Mouse (Mus musculus) embryonic fibroblast, embryonic 13.5 days (primary cell): ENCODE data around the gene Lemd2. TPM values are rescaled to one million over a fixed set of nuclear protein-coding genes. Genes with fewer than 3 reads are reported as not detected.

Source experiments
- H3K27ac ChIP-seq: 2 replicates; pipeline ENCODE4 v1.5.1; 2012; ENCODE audit warnings: low read length, control low read depth, inconsistent platforms; ENCODE audit not compliant: insufficient read depth
- H3K4me1 ChIP-seq: 2 replicates; pipeline ENCODE4 v1.6.1; 2011; ENCODE audit warnings: low read length; ENCODE audit not compliant: control insufficient read depth, insufficient read depth
- H3K4me3 ChIP-seq: 2 replicates; pipeline ENCODE4 v1.5.1; 2011; ENCODE audit warnings: mild to moderate bottlenecking, control low read depth, low read length; ENCODE audit not compliant: insufficient read depth
- CTCF ChIP-seq: IDR thresholded peaks from 2 replicates; pipeline ENCODE4 v1.5.1; 2011; ENCODE audit warnings: mild to moderate bottlenecking, control low read depth, low read length, moderate library complexity, borderline replicate concordance; ENCODE audit not compliant: insufficient read depth
- POLR2A ChIP-seq: IDR thresholded peaks from 2 replicates; pipeline ENCODE4 v1.6.1; 2011; ENCODE audit warnings: low read depth, mild to moderate bottlenecking, control low read depth, low read length, moderate library complexity
- polyA plus RNA-seq: library from polyadenylated mRNA; stranded (reverse); fragments of >200 nt; gene quantifications from 2 replicates; pipeline ENCODE4 v1.2.4, GENCODE M21; 2011; ENCODE audit warnings: low read depth; ENCODE audit not compliant: missing spikeins, insufficient read length

Lemd2 gene
- polyA plus RNA-seq = 48.7 and 54.5 TPM in 2 replicates

GRCm38 (mm10) chr17:27204075-27204909 is at the start of gene Lemd2:
TSS of gene Lemd2 (minus strand) at chr17:27204469.
- TF ChIP-seq POLR2A (peak; percentile 87), CTCF (no peak)
- Histone ChIP-seq H3K4me3 (peak within 1 kb of the TSS; percentile 94), H3K27ac (peak within 1 kb of the TSS; percentile 73), H3K4me1 (peaks cover 13% of the 10 kb centered on the region)

DNA sequence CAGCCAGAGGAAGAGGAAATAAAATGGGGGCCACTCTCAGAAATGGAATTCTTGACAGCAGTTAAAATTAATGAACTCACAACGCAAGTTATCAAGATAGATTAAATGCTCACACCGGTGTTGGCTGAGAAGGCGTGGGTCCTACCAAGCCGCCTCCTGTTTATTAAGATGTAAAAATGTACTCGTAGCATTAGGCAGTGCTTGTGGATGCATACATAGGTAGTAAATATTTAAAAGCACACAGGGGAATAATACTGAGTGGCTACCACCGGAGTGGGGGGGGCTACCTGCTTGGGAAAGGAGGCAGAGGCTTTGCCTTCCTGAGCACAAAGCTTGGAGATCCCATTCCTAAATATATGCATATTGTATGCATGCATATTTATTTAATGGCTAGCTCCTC is 46.9 kb upstream of the Lemd2 start:
- Histone ChIP-seq H3K4me1 (no peaks in the 10 kb centered on the region), H3K4me3 (no peak overlapping the region), H3K27ac (no peak overlapping the region)
- TF ChIP-seq POLR2A = no peak
- no peak for TF ChIP-seq CTCF

GRCm38 (mm10) chr17:27250461-27250860 is 46.2 kb upstream of the Lemd2 start:
- no peak for TF ChIP-seq POLR2A
- no peak for TF ChIP-seq CTCF
- Histone ChIP-seq H3K4me3 (no peak overlapping the region), H3K4me1 (no peaks in the 10 kb centered on the region), H3K27ac (no peak overlapping the region)

GRCm38 (mm10) chr17:27249073-27249472 is 44.8 kb upstream of the Lemd2 start:
- Histone ChIP-seq H3K4me1 (no peaks in the 10 kb centered on the region), H3K4me3 (no peak overlapping the region), H3K27ac (no peak overlapping the region)
- TF ChIP-seq POLR2A (no peak), CTCF (no peak)

DNA sequence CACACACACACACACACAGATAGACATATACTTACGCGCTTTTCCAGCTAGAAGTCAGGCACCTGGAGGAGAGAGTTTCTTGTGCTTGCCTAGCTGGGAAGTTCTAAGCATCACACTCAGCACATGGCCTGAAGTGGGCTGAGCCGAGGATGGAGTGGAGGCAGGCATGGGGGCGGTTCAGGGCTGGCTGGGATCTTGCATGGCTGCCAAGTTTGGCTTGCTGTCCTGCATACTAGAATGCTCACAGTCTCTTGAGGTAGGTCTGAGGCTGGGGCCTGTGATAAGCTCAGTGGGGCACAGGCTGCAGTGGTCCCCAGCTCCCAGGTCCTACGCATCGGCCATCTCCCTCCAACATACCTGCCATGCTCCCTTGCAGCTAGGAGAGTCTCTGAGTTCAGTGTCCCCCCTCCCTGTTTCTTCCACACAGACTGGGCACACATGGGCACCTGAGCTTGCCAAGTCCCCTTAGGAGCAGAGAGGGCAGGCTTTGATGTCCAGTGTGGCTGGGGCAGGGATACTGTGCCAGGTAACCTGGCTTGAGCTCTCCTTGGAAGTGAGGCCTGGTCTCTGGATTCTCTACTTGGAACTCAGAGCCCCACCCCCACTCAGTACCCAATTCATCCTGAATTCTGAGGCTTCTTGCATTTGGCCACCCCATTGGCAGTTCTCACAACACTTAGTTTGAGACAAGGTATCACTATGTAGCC is 43.6 kb upstream of the Lemd2 start:
- no peak overlapping the region for H3K4me3 ChIP-seq
- H3K4me1 ChIP-seq = no peaks in the 10 kb centered on the region
- H3K27ac ChIP-seq = no peak overlapping the region
- no peak for TF ChIP-seq POLR2A
- no peak for TF ChIP-seq CTCF

- no peak overlapping the region for H3K27ac ChIP-seq
- H3K4me3 ChIP-seq = no peak overlapping the region
- no peaks in the 10 kb centered on the region for H3K4me1 ChIP-seq
- TF ChIP-seq POLR2A = no peak
- no peak for TF ChIP-seq CTCF
These were observed 41.6 kb upstream of the Lemd2 start for GRCm38 (mm10) chr17:27245851-27246381.

- H3K4me3 ChIP-seq = no peak overlapping the region
- H3K4me1 ChIP-seq = no peaks in the 10 kb centered on the region
- no peak for TF ChIP-seq CTCF
- TF ChIP-seq POLR2A = no peak
- no peak overlapping the region for H3K27ac ChIP-seq
These were observed 40.6 kb upstream of the Lemd2 start for GRCm38 (mm10) chr17:27244912-27245311.

DNA sequence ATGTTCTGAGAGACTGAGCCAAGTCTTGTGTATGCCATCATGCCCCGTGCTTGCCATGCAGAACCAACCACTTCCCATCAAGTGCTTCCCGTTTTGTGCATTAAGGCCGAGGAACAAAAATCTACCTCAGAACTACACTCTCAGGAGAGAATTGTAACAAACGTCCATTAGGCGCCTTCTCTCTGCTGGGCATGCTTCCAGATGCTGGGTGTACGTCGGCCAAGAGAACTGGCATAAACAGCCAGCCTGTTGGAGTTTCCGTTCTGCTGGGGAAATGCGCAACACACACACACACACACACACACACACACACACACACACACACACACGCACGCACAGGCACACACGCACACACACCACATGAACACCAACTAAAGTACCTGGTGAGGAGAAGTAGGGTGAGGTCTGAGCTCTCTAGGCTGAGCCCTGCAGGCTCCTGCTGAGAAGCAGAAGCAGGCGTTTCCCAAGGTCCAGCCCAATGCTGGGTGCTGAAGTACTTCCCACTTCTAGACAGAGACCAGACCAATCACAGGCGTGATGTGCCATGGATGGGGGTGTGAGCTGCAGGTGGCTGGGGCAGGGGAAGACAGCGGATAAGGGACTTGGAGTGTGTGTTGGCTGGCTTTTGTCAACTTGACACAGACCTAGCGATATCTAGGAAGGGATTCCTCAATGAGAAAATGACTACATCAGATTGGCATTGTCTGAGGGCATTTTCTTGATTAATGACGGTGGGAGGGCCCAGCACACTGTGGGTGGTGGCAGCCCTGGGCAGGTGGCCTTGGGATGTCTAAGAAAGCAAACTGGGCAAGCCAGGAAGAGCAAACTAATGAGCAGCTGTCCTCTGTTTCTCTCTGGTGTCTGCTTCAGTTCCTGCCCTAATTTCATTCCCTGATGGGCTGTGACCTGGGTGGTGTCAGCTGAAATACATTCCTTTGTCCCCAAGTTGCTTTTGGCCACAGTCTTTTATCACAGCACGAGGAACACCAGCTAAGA is 38.2 kb upstream of the Lemd2 start:
- Histone ChIP-seq H3K27ac (no peak overlapping the region), H3K4me1 (no peaks in the 10 kb centered on the region), H3K4me3 (no peak overlapping the region)
- TF ChIP-seq POLR2A (no peak), CTCF (no peak)

- Histone ChIP-seq H3K4me1 (no peaks in the 10 kb centered on the region), H3K4me3 (no peak overlapping the region), H3K27ac (no peak overlapping the region)
- TF ChIP-seq CTCF (no peak), POLR2A (no peak)
These were observed 36.5 kb upstream of the Lemd2 start for GRCm38 (mm10) chr17:27240556-27241457.
